Mouse (Mus musculus) E14TG2a.4 (cell line): ENCODE results near the gene Padi3.

Experiments used
- H3K27me3 ChIP-seq: 2 replicates; pipeline ENCODE4 v1.6.1; 2014; ENCODE audit warnings: low read length, control low read depth; ENCODE audit not compliant: insufficient read depth
- H3K36me3 ChIP-seq: 2 replicates; pipeline ENCODE4 v1.6.1; 2014; ENCODE audit warnings: low read length, control low read depth; ENCODE audit not compliant: insufficient read depth
- H3K4me1 ChIP-seq: replicated peaks from 2 replicates; pipeline ENCODE4 v1.6.1; 2014; ENCODE audit warnings: low read depth, low read length, control low read depth
- H3K4me3 ChIP-seq: replicated peaks from 2 replicates; pipeline ENCODE4 v1.5.1; 2014; ENCODE audit warnings: mild to moderate bottlenecking, low read length
- H3K9me3 ChIP-seq: 2 replicates; pipeline ENCODE4 v1.6.1; 2014; ENCODE audit warnings: low read length, control low read depth
- CTCF ChIP-seq: conservative IDR thresholded peaks from 2 replicates; pipeline ENCODE4 v1.5.1; 2014; ENCODE audit warnings: low read length
- NANOG ChIP-seq: IDR thresholded peaks from 2 replicates; pipeline ENCODE4 v1.6.1; 2014; ENCODE audit warnings: borderline replicate concordance, low read length, mixed read lengths
- POU5F1 ChIP-seq: IDR thresholded peaks from 2 replicates; pipeline ENCODE4 v1.6.1; 2014; ENCODE audit warnings: low read length, borderline replicate concordance

Gene Padi3

GRCm38 (mm10) chr4:140765936-140766335 is 44.5 kb downstream of the Padi3 start:
- H3K4me3 ChIP-seq, result no peak overlapping the region
- TF ChIP-seq POU5F1, result no peak
- no peak for TF ChIP-seq NANOG
- no peak for TF ChIP-seq CTCF
- H3K9me3 ChIP-seq, result no peaks in the 10 kb centered on the region
- no peaks in the 10 kb centered on the region for H3K36me3 ChIP-seq
- peaks cover 6% of the 10 kb centered on the region; the same call in 1 of the 2 replicates for H3K27me3 ChIP-seq
- peaks cover 30% of the 10 kb centered on the region for H3K4me1 ChIP-seq

DNA sequence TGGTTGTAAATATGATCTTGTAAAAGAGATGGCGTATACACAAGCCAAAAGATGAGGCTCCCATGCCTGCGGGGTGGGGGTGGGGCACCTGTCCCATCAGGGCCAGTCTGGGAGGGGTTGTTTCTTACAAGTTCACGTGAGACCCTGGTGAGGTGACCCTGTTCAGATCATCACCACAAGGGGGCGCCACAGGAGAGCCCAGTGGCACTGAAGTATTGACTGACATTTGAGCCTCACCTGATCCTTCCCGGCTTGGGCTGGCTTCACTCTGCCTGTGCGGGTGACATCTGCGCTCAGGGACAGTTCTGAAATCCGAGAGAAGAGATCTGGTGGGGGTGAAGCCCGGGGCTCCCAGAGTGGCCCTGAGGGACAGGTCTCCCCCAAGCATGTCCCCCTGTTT is 47.3 kb downstream of the Padi3 start:
- TF ChIP-seq CTCF (peak; percentile 62), NANOG (no peak), POU5F1 (no peak)
- Histone ChIP-seq H3K27me3 (peaks cover 4% of the 10 kb centered on the region; the same call in 1 of the 2 replicates), H3K4me1 (peaks cover 15% of the 10 kb centered on the region), H3K9me3 (no peaks in the 10 kb centered on the region), H3K4me3 (no peak overlapping the region), H3K36me3 (no peaks in the 10 kb centered on the region)

DNA sequence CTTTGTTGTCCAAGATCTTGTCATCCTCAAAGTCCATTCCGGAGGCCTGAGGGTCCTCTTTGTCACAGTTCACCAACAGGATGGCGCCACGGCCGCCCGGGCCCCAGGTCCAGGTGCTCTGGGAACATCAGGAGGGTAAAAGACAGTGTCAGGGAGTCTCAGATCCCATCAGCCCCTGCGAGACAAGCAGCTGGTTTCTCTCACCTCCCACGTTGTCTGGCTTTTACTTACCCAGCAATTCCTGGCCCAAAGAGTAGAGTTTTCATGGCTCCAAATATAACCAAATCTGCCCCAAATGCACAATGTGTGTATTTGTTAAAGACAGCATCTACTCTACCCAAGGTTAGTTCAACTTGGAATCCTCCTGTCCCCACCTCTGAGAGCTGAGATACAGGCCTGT is 48.8 kb downstream of the Padi3 start:
- Histone ChIP-seq H3K4me3 (no peak overlapping the region), H3K27me3 (no peaks in the 10 kb centered on the region; the same call in 1 of the 2 replicates), H3K4me1 (peaks cover 17% of the 10 kb centered on the region; the same call in 1 of the 2 replicates), H3K9me3 (no peaks in the 10 kb centered on the region), H3K36me3 (no peaks in the 10 kb centered on the region)
- TF ChIP-seq CTCF (no peak), NANOG (no peak), POU5F1 (no peak)

DNA sequence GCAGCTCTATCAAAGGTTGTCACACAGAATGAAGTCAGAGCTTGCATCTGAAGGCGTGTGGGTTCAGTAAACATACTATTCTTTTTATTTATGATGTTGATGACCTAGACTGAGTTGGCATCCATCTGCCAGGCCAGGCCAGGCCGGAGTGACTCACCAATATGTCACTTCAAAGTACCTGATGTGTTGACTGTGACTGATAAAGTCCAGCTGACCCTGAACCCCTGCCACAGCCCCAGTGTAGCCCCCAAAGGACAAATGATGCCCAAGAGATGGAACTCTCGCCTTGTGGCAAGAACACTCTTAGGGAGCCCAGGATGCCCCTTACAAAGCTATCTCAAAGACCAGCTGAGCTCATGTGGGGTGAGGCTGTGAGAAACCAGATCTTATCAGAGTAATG is 54.6 kb downstream of the Padi3 start:
- Histone ChIP-seq H3K4me1 (peaks cover 22% of the 10 kb centered on the region), H3K36me3 (no peaks in the 10 kb centered on the region), H3K27me3 (peaks cover 2% of the 10 kb centered on the region; the same call in 1 of the 2 replicates), H3K9me3 (no peaks in the 10 kb centered on the region), H3K4me3 (no peak overlapping the region)
- no peak for TF ChIP-seq NANOG
- no peak for TF ChIP-seq CTCF
- no peak for TF ChIP-seq POU5F1

GRCm38 (mm10) chr4:140753366-140753765 is 57.1 kb downstream of the Padi3 start:
- no peak for TF ChIP-seq NANOG
- no peak for TF ChIP-seq CTCF
- no peak for TF ChIP-seq POU5F1
- 0 out of 2 replicates have a peak, but pooled peaks cover 2% of the 10 kb centered on the region for H3K27me3 ChIP-seq
- no peak overlapping the region for H3K4me3 ChIP-seq
- H3K9me3 ChIP-seq, result no peaks in the 10 kb centered on the region
- no peaks in the 10 kb centered on the region for H3K36me3 ChIP-seq
- H3K4me1 ChIP-seq, result peaks cover 32% of the 10 kb centered on the region

DNA sequence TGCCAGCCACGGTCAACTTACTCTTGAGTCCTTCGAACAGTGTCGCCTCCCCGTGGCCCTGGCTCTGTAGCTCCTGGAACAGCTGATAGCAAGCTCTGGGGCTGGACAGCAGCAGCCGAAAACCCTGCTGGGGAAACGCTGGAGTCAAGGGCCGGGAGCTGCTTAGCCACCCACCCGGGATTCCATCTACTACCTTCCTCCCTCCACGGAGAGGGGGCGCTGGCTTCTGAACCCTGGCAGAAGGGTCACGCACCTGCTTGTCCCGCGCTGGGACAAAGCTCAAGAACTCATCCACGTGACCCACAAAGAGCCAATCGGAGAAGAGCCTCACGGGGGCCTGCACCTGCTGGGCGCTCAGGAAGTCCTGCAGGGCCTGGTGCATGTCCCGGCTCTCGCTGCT is 60.1 kb downstream of the Padi3 start:
- Histone ChIP-seq H3K4me3 (no peak overlapping the region), H3K36me3 (no peaks in the 10 kb centered on the region), H3K27me3 (peaks cover 14% of the 10 kb centered on the region), H3K9me3 (no peaks in the 10 kb centered on the region), H3K4me1 (peaks cover 42% of the 10 kb centered on the region)
- TF ChIP-seq POU5F1 (no peak), NANOG (no peak), CTCF (0 out of 2 replicates have a peak, but pooled peaks have one; percentile 12)

- peak overlapping the region; percentile 37 for H3K4me3 ChIP-seq
- no peaks in the 10 kb centered on the region for H3K9me3 ChIP-seq
- no peak for TF ChIP-seq CTCF
- no peak for TF ChIP-seq NANOG
- no peak for TF ChIP-seq POU5F1
- no peaks in the 10 kb centered on the region for H3K36me3 ChIP-seq
- H3K27me3 ChIP-seq, result peaks cover 14% of the 10 kb centered on the region
- H3K4me1 ChIP-seq, result peaks cover 45% of the 10 kb centered on the region
These were observed 62.5 kb downstream of the Padi3 start for GRCm38 (mm10) chr4:140747978-140748377.

DNA sequence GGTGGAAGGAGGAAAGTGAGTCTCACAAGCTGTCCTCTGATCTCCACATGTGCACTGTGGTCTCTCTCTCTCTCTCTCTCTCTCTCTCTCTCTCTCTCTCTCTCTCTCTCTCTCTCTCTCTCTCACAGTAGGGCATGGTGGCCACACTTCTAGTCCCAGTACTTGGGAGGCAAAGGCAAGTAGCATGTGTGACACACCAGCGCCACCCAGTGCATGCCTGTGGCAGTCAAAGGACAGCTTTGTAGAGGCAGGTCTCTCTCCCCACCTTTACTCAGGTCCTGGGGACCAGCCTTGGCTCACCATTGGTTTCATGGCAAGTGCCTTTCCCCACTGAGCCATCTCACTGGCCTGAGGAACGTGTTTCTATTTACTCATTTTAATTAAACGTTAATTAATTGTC is 65.8 kb downstream of the Padi3 start:
- peaks cover 32% of the 10 kb centered on the region for H3K4me1 ChIP-seq
- TF ChIP-seq CTCF, result peak; percentile 43
- no peak for TF ChIP-seq POU5F1
- no peak for TF ChIP-seq NANOG
- no peak overlapping the region for H3K4me3 ChIP-seq

DNA sequence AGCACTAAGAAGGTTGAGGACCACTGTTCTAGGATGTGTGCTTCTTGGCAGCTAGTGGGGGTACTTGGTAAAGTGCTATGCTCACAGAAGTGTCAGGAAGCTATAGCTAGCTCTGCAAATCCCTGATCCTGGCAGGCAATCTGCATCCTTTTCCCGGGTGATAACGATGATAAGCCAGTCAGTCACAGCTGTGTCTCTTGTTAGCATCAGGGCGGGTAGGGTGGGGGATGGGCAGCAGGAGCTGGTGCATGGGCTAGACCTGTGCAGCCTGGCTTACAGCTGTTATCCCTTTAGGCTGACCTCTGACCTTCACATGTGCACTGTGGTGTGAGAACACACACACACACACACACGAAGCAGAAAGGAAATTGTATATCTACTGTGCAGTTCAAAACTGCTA is 67.4 kb downstream of the Padi3 start:
- Histone ChIP-seq H3K36me3 (no peaks in the 10 kb centered on the region), H3K27me3 (peaks cover 28% of the 10 kb centered on the region), H3K4me3 (no peak overlapping the region), H3K4me1 (peaks cover 22% of the 10 kb centered on the region), H3K9me3 (no peaks in the 10 kb centered on the region)
- TF ChIP-seq CTCF (no peak), NANOG (no peak), POU5F1 (no peak)

More for the DNA sequence above, 65.8 kb downstream of the Padi3 start:
- no peaks in the 10 kb centered on the region for H3K9me3 ChIP-seq
- peaks cover 28% of the 10 kb centered on the region for H3K27me3 ChIP-seq
- H3K36me3 ChIP-seq, result no peaks in the 10 kb centered on the region
